Mouse (Mus musculus): ENCODE results near the gene Mt1. TPM values are rescaled to one million over a fixed set of nuclear protein-coding genes. Genes with fewer than 3 reads are reported as not detected.

Mt1 gene
- total and polyA plus RNA-seq, 3 experiments: 1,659 to 5,354 (median 3,016) TPM

GRCm38 (mm10) chr8:94179713-94180560 lies 1.1 kb downstream of the Mt1 start:
- TF ChIP-seq CTCF (IDR thresholded peaks at IDR 0.05; ENCODE audit: low read depth, low read length): peak; percentile 12; the same call in 1 of the 2 replicates
- no peak for TF ChIP-seq TAL1 (conservative IDR thresholded peaks at IDR 0.05; ENCODE audit: low read depth, low read length)
- no peak for TF ChIP-seq GATA2 (IDR thresholded peaks at IDR 0.05; ENCODE audit: borderline replicate concordance, low read depth, low read length)
- TF ChIP-seq POLR2AphosphoS5 (IDR thresholded peaks at IDR 0.05; ENCODE audit: insufficient replicate concordance, low read depth, low read length): no peak; the same call in 1 of the 2 replicates
- no peak for TF ChIP-seq GATA1 (IDR thresholded peaks at IDR 0.05; ENCODE audit: borderline replicate concordance, low read length)
- no peaks in the 10 kb centered on the region for H3K9me3 ChIP-seq (replicated peaks)
- no peaks in the 10 kb centered on the region for H3K27me3 ChIP-seq (ENCODE audit: insufficient read depth, low read length)
- DNase-seq (ENCODE audit: low spot score): no peak
- peak overlapping the region; percentile 78 for H3K4me3 ChIP-seq (ENCODE audit: low read depth, low read length)
- ATAC-seq (ENCODE audit: extremely low read depth, insufficient number of reproducible peaks, low FRiP score, poor library complexity, severe bottlenecking): no peak
- H3K36me3 ChIP-seq (replicated peaks): peaks cover 13% of the 10 kb centered on the region
- H3K4me1 ChIP-seq (ENCODE audit: insufficient read depth, low read depth, low read length): peaks cover 72% of the 10 kb centered on the region

- no peak for ATAC-seq (ENCODE audit: extremely low read depth, insufficient number of reproducible peaks, low FRiP score, poor library complexity, severe bottlenecking)
- TF ChIP-seq TAL1 (conservative IDR thresholded peaks at IDR 0.05; ENCODE audit: low read depth, low read length) (no peak), POLR2AphosphoS5 (IDR thresholded peaks at IDR 0.05; ENCODE audit: insufficient replicate concordance, low read depth, low read length) (peak; percentile 25; the same call in 1 of the 2 replicates)
- Histone ChIP-seq H3K9me3 (replicated peaks) (no peaks in the 10 kb centered on the region), H3K36me3 (replicated peaks) (peaks cover 13% of the 10 kb centered on the region), H3K27me3 (ENCODE audit: insufficient read depth, low read length) (no peaks in the 10 kb centered on the region), H3K4me3 (ENCODE audit: low read depth, low read length) (peak overlapping the region; percentile 78), H3K4me1 (ENCODE audit: insufficient read depth, low read depth, low read length) (peaks cover 69% of the 10 kb centered on the region)
- no peak for DNase-seq (ENCODE audit: low spot score)
These were observed 1.7 kb downstream of the Mt1 start for GRCm38 (mm10) chr8:94180561-94180908.

- no peak for TF ChIP-seq CTCF (IDR thresholded peaks at IDR 0.05; ENCODE audit: low read depth, low read length)
- peak; percentile 82; the same call in 1 of the 2 replicates for TF ChIP-seq POLR2AphosphoS5 (IDR thresholded peaks at IDR 0.05; ENCODE audit: insufficient replicate concordance, low read depth, low read length)
- no peak for DNase-seq (ENCODE audit: low spot score)
These were observed 3.4 kb downstream of the Mt1 start for GRCm38 (mm10) chr8:94182055-94182929.

GRCm38 (mm10) chr8:94183117-94183516 lies 4.2 kb downstream of the Mt1 start:
- H3K4me1 ChIP-seq (ENCODE audit: insufficient read depth, low read depth, low read length): peaks cover 73% of the 10 kb centered on the region
- ATAC-seq (ENCODE audit: extremely low read depth, insufficient number of reproducible peaks, low FRiP score, poor library complexity, severe bottlenecking) (peak; percentile 46), DNase-seq (ENCODE audit: low spot score) (peak; percentile 72)

More at GRCm38 (mm10) chr8:94182055-94182929, 3.4 kb downstream of the Mt1 start:
- H3K36me3 ChIP-seq (replicated peaks): peaks cover 13% of the 10 kb centered on the region
- no peaks in the 10 kb centered on the region for H3K27me3 ChIP-seq (ENCODE audit: insufficient read depth, low read length)
- peaks cover 73% of the 10 kb centered on the region for H3K4me1 ChIP-seq (ENCODE audit: insufficient read depth, low read depth, low read length)
- H3K4me3 ChIP-seq (ENCODE audit: low read depth, low read length): peak overlapping the region; percentile 67; the same call in 1 of the 2 replicates
- ATAC-seq (ENCODE audit: extremely low read depth, insufficient number of reproducible peaks, low FRiP score, poor library complexity, severe bottlenecking): no peak
- H3K9me3 ChIP-seq (replicated peaks): no peaks in the 10 kb centered on the region

GRCm38 (mm10) chr8:94184357-94184843 lies 5.5 kb downstream of the Mt1 start:
- Histone ChIP-seq H3K27me3 (ENCODE audit: insufficient read depth, low read length) (peaks cover 3% of the 10 kb centered on the region; the same call in 1 of the 2 replicates), H3K36me3 (replicated peaks) (peaks cover 13% of the 10 kb centered on the region), H3K4me3 (ENCODE audit: low read depth, low read length) (no peak overlapping the region; the same call in 1 of the 2 replicates), H3K9me3 (replicated peaks) (no peaks in the 10 kb centered on the region), H3K4me1 (ENCODE audit: insufficient read depth, low read depth, low read length) (peaks cover 72% of the 10 kb centered on the region)
- ATAC-seq (ENCODE audit: extremely low read depth, insufficient number of reproducible peaks, low FRiP score, poor library complexity, severe bottlenecking) (no peak), DNase-seq (ENCODE audit: low spot score) (no peak)
- TF ChIP-seq POLR2AphosphoS5 (IDR thresholded peaks at IDR 0.05; ENCODE audit: insufficient replicate concordance, low read depth, low read length) (no peak), TAL1 (conservative IDR thresholded peaks at IDR 0.05; ENCODE audit: low read depth, low read length) (no peak), GATA1 (IDR thresholded peaks at IDR 0.05; ENCODE audit: borderline replicate concordance, low read length) (no peak), GATA2 (IDR thresholded peaks at IDR 0.05; ENCODE audit: borderline replicate concordance, low read depth, low read length) (no peak), CTCF (IDR thresholded peaks at IDR 0.05; ENCODE audit: low read depth, low read length) (no peak)

More at GRCm38 (mm10) chr8:94183117-94183516, 4.2 kb downstream of the Mt1 start:
- Histone ChIP-seq H3K27me3 (ENCODE audit: insufficient read depth, low read length) (peaks cover 3% of the 10 kb centered on the region; the same call in 1 of the 2 replicates), H3K9me3 (replicated peaks) (no peaks in the 10 kb centered on the region), H3K4me3 (ENCODE audit: low read depth, low read length) (peak overlapping the region; percentile 67; the same call in 1 of the 2 replicates), H3K36me3 (replicated peaks) (peaks cover 13% of the 10 kb centered on the region)
- TF ChIP-seq TAL1 (conservative IDR thresholded peaks at IDR 0.05; ENCODE audit: low read depth, low read length) (no peak), GATA1 (IDR thresholded peaks at IDR 0.05; ENCODE audit: borderline replicate concordance, low read length) (no peak), POLR2AphosphoS5 (IDR thresholded peaks at IDR 0.05; ENCODE audit: insufficient replicate concordance, low read depth, low read length) (no peak)

- no peak overlapping the region for H3K4me3 ChIP-seq (ENCODE audit: low read depth, low read length)
- H3K4me1 ChIP-seq (ENCODE audit: insufficient read depth, low read depth, low read length): peaks cover 79% of the 10 kb centered on the region
- no peaks in the 10 kb centered on the region for H3K9me3 ChIP-seq (replicated peaks)
- ATAC-seq (ENCODE audit: extremely low read depth, insufficient number of reproducible peaks, low FRiP score, poor library complexity, severe bottlenecking) (no peak), DNase-seq (ENCODE audit: low spot score) (no peak)
- H3K27me3 ChIP-seq (ENCODE audit: insufficient read depth, low read length): peaks cover 3% of the 10 kb centered on the region; the same call in 1 of the 2 replicates
- no peaks in the 10 kb centered on the region for H3K36me3 ChIP-seq (replicated peaks)
- TF ChIP-seq CTCF (IDR thresholded peaks at IDR 0.05; ENCODE audit: low read depth, low read length) (no peak), TAL1 (conservative IDR thresholded peaks at IDR 0.05; ENCODE audit: low read depth, low read length) (no peak), GATA1 (IDR thresholded peaks at IDR 0.05; ENCODE audit: borderline replicate concordance, low read length) (no peak), GATA2 (IDR thresholded peaks at IDR 0.05; ENCODE audit: borderline replicate concordance, low read depth, low read length) (no peak), POLR2AphosphoS5 (IDR thresholded peaks at IDR 0.05; ENCODE audit: insufficient replicate concordance, low read depth, low read length) (no peak)
These were observed 6.9 kb downstream of the Mt1 start for GRCm38 (mm10) chr8:94185791-94186190.

Data from G1E (cell line).